Mouse (Mus musculus) ES-E14 (cell line): ENCODE measurements around the gene Flot1. TPM values are rescaled to one million over a fixed set of nuclear protein-coding genes. Genes with fewer than 3 reads are reported as not detected.

Experiments used
- DNase-seq: peaks from one replicate; pipeline ENCODE4 v3.0.0-alpha.2; 2013; ENCODE audit warnings: low read depth, low spot score
- H3K27ac ChIP-seq: 2 replicates; pipeline ENCODE4 v1.5.1; 2012; ENCODE audit warnings: low read depth, mild to moderate bottlenecking, low read length, moderate library complexity, mixed read lengths; ENCODE audit not compliant: poor library complexity, insufficient read depth, severe bottlenecking
- H3K36me3 ChIP-seq: 2 replicates; pipeline ENCODE4 v1.6.1; 2012; ENCODE audit warnings: mild to moderate bottlenecking, low read length, moderate library complexity, mixed read lengths; ENCODE audit not compliant: control insufficient read depth, poor library complexity, insufficient read depth, severe bottlenecking
- H3K4me1 ChIP-seq, 2 experiments: fragments of 150-350 bp in 1 of 2; sonication (generic) in 1 of 2; 2 replicates each; pipeline ENCODE4 v1.6.1; 2012; ENCODE audit warnings: low read length in 2 of 2, mild to moderate bottlenecking in 1 of 2, mixed read lengths in 1 of 2; ENCODE audit not compliant: control insufficient read depth in 2 of 2, insufficient read depth in 2 of 2, poor library complexity in 1 of 2
- H3K4me3 ChIP-seq, 2 experiments: fragments of 150-350 bp in 1 of 2; sonication (generic) in 1 of 2; 2 replicates each; pipeline ENCODE4 v1.5.1; 2012; ENCODE audit warnings: low read length in 2 of 2, low read depth in 1 of 2, mild to moderate bottlenecking in 1 of 2, mixed read lengths in 1 of 2; ENCODE audit not compliant: insufficient read depth in 1 of 2, poor library complexity in 1 of 2, severe bottlenecking in 1 of 2
- H3K9ac ChIP-seq: 2 replicates; pipeline ENCODE4 v1.6.1; 2012; ENCODE audit warnings: low read depth, mild to moderate bottlenecking, low read length, mixed read lengths; ENCODE audit not compliant: poor library complexity, insufficient read depth, severe bottlenecking
- H3K9me3 ChIP-seq: fragments of 150-350 bp; sonication (generic); 2 replicates; pipeline ENCODE4 v1.6.1; 2012; ENCODE audit warnings: low read depth, mild to moderate bottlenecking, low read length; ENCODE audit not compliant: control insufficient read depth, insufficient read depth
- CHD2 ChIP-seq: IDR thresholded peaks from 2 replicates; pipeline ENCODE4 v1.6.1; 2014; ENCODE audit warnings: mild to moderate bottlenecking, low read depth, low read length, inconsistent platforms
- HCFC1 ChIP-seq: IDR thresholded peaks from 2 replicates; pipeline ENCODE4 v1.6.1; 2012; ENCODE audit warnings: low read length, inconsistent platforms, borderline replicate concordance; ENCODE audit not compliant: insufficient read depth
- MAFK ChIP-seq: IDR thresholded peaks from 2 replicates; pipeline ENCODE4 v1.6.1; 2014; ENCODE audit warnings: mild to moderate bottlenecking, low read depth, low read length, inconsistent platforms; ENCODE audit not compliant: insufficient read depth
- ZC3H11A ChIP-seq: IDR thresholded peaks from 2 replicates; pipeline ENCODE4 v1.6.1; 2012; ENCODE audit warnings: low read depth, mild to moderate bottlenecking, inconsistent platforms, low read length, borderline replicate concordance
- ZNF384 ChIP-seq: IDR thresholded peaks from 2 replicates; pipeline ENCODE4 v1.6.1; 2012; ENCODE audit warnings: low read depth, low read length, inconsistent platforms
- in situ Hi-C, 2 experiments: fragments of 600-800 bp; cut with MboI; formaldehyde crosslinking; loops; one replicate each; pipeline ENCODE4 v1.15.1; 2025; ENCODE audit warnings: low sequenced_read_pairs in 2 of 2, inconsistent platforms in 1 of 2; ENCODE audit not compliant: unreplicated experiment in 2 of 2
- total RNA-seq: library from RNA; depleted of rRNA; stranded (reverse); fragments of 300-350 nt; gene quantifications from 2 replicates; pipeline ENCODE4 v1.2.3, GENCODE M21; 2012

Flot1 gene
- total RNA-seq, 1 experiment: 34.6 TPM

GRCm38 (mm10) chr17:35787493-35787892, 35.5 kb upstream of the Flot1 start:
- Histone ChIP-seq H3K4me3 (no peak overlapping the region), H3K36me3 (no peaks in the 10 kb centered on the region), H3K4me1 (no peaks in the 10 kb centered on the region), H3K27ac (no peak overlapping the region), H3K9ac (no peak overlapping the region), H3K9me3 (no peaks in the 10 kb centered on the region)
- in situ Hi-C loops: no loop called here
- DNase-seq: no peak
- TF ChIP-seq CHD2: no peak
- TF ChIP-seq MAFK: no peak
- no peak for TF ChIP-seq ZC3H11A
- no peak for TF ChIP-seq HCFC1
- no peak for TF ChIP-seq ZNF384

- Histone ChIP-seq H3K4me3 (no peak overlapping the region), H3K36me3 (no peaks in the 10 kb centered on the region), H3K9ac (no peak overlapping the region), H3K9me3 (no peaks in the 10 kb centered on the region), H3K4me1 (no peaks in the 10 kb centered on the region), H3K27ac (no peak overlapping the region)
- TF ChIP-seq CHD2 (no peak), ZNF384 (no peak), ZC3H11A (no peak), MAFK (no peak), HCFC1 (no peak)
- DNase-seq: no peak
- in situ Hi-C loops: no loop called here
Measured at GRCm38 (mm10) chr17:35788025-35788424, 35.0 kb upstream of the Flot1 start.

GRCm38 (mm10) chr17:35790933-35791332, 32.1 kb upstream of the Flot1 start:
- in situ Hi-C loops: no loop called here
- H3K36me3 ChIP-seq: no peaks in the 10 kb centered on the region
- DNase-seq: no peak
- no peak overlapping the region for H3K27ac ChIP-seq
- H3K4me3 ChIP-seq: no peak overlapping the region
- H3K4me1 ChIP-seq: no peaks in the 10 kb centered on the region
- H3K9ac ChIP-seq: no peak overlapping the region
- TF ChIP-seq CHD2 (no peak), HCFC1 (no peak), MAFK (no peak)
- no peaks in the 10 kb centered on the region for H3K9me3 ChIP-seq

- no peak for DNase-seq
- TF ChIP-seq MAFK (no peak), ZNF384 (no peak), HCFC1 (no peak), ZC3H11A (no peak), CHD2 (no peak)
- no peak overlapping the region for H3K4me3 ChIP-seq
- H3K36me3 ChIP-seq: no peaks in the 10 kb centered on the region
- H3K4me1 ChIP-seq: no peaks in the 10 kb centered on the region
- H3K9me3 ChIP-seq: no peaks in the 10 kb centered on the region
- in situ Hi-C loops: no loop called here
- no peak overlapping the region for H3K27ac ChIP-seq
- H3K9ac ChIP-seq: no peak overlapping the region
Measured at GRCm38 (mm10) chr17:35792837-35793236, 30.2 kb upstream of the Flot1 start.

- in situ Hi-C loops: no loop called here
- H3K9ac ChIP-seq: no peak overlapping the region
- H3K4me1 ChIP-seq: no peaks in the 10 kb centered on the region
- no peaks in the 10 kb centered on the region for H3K9me3 ChIP-seq
- no peak overlapping the region for H3K27ac ChIP-seq
- no peak for DNase-seq
- TF ChIP-seq ZC3H11A (no peak), ZNF384 (no peak), HCFC1 (no peak), MAFK (no peak), CHD2 (no peak)
- H3K4me3 ChIP-seq: no peak overlapping the region
- H3K36me3 ChIP-seq: no peaks in the 10 kb centered on the region
Measured at GRCm38 (mm10) chr17:35795099-35795498, 27.9 kb upstream of the Flot1 start.
